Mouse (Mus musculus) left cerebral cortex, adult 9 months (tissue): ENCODE results near the gene Wdr26.
A peak's percentile ranks its signal among the peaks of the same experiment; 100 is the strongest.

Experiments used
- DNase-seq, 2 experiments: peaks; one replicate each; pipeline ENCODE4 v3.0.0; 2022; ENCODE audit warnings: low spot score in 2 of 2

Gene Wdr26

GRCm38 (mm10) chr1:181237332-181237731, 25.5 kb upstream of the Wdr26 start:
- no peak for DNase-seq

GRCm38 (mm10) chr1:181234326-181235035, 22.7 kb upstream of the Wdr26 start:
- DNase-seq, result peak in 1 of 2 experiments; percentile 29

DNA sequence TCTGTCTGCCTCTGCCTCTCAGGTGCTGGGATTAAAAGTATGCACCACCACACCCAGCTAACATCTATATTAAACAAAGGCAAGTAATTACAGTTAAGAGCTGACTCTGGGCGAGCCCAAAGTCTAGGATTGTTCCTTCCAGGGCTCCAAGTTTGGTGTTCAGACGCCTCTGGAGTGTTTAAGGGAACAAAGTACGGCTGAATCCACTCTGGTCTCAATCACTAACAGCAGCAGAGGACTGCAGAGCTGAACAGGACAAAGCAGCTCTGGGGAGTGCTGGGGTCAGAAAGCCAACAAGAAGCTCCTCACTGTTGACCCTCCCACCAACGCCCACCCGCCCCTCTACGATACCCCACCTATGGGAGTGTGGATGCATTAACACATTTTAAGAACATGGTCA, 21.9 kb upstream of the Wdr26 start:
- no peak for DNase-seq

DNA sequence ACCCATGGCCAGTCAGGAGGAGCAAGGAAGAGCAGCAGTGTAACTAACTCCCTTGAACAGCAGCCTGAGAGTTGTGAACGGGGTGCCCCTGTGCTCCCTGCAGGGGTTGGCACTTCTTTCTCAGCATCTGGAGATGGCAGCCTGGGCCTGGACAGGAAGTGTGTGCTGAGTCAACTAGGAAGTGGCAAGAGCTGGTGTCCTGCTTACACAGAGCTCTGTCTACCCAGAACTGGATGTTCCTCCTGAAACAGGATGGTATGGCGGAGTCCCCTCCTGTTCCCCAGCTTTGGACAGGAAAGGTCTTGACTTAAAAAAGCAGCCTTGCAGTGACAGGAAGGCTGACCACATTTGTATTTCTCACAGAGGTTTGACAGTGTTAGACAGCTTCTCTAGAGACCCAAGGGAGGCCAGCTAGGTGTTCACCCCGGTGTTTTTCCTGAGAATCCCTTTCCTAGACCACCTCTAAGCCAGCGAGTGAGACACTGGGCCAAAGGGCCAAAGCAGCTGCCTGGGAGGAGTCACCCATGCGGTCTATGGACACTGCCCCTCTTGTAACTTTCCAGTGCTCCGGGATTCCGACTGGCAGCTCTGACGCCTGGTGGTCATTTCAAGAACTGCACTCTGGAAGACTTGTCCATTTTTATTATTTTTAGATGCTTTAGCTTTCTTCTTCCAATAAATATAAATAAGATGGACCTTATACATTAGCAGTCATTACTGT, 20.7 kb upstream of the Wdr26 start:
- peak in 1 of 2 experiments; percentile 62 for DNase-seq

GRCm38 (mm10) chr1:181231821-181232220, 20.0 kb upstream of the Wdr26 start:
- no peak for DNase-seq

- DNase-seq, result no peak
Measured at GRCm38 (mm10) chr1:181231262-181231661, 19.5 kb upstream of the Wdr26 start.

DNA sequence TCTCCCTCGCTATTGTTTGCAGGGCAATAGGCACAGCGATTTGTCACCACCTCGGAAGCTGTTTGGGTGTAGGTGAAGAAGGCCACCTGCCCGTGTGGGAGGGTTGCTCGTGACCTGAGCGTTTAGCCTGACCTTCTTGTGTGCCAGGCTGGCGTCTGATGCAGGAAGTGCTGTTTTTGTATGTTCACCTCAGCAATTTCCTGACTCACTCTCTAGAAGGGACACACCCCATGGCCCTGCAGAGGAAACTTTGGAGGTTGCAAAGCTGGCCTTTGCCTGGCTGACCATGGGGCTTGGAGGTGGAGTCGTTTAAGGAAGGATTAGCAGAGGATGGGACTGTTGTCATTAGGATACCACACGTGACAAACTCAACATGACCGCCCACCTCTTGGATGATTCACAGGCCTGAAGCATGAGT, 18.9 kb upstream of the Wdr26 start:
- no peak for DNase-seq

DNA sequence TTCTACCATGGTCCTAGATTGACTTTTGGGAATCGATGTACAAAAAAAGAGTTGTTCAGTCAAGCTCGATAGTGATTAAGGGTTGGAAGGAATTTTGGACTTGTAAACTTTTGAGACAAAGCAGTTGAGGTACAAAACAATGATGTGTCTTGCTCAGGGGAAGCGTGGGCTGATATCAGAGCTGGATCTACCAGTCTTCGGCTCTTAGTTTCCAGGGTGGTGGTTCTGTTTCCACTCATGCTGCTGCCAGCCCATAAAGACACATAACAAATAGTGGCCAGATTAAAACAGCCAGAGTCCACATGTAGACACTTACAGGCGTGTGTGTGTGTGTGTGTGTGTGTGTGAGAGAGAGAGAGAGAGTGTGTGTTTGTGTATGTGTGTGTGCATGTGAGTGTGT, 17.2 kb upstream of the Wdr26 start:
- DNase-seq, result no peak

DNA sequence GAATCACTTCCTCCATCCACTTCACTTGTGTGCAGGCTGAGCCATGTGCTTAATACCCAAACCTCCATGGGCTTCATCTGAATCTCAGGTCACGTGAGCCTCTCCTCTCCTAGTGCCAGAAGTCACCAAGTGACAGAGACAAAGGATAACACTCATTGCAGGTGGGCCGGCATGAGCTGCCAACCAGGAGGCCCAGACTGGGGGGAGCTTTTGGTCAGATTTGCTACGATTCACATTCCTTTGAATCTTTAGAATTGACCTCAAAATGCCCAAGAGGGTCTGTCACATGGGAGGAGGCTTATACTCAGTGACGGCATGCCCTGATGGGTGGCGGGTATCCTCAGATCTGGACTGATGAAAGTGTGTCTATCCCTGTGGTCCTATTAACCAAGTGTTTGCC, 16.8 kb upstream of the Wdr26 start:
- DNase-seq, result no peak

DNA sequence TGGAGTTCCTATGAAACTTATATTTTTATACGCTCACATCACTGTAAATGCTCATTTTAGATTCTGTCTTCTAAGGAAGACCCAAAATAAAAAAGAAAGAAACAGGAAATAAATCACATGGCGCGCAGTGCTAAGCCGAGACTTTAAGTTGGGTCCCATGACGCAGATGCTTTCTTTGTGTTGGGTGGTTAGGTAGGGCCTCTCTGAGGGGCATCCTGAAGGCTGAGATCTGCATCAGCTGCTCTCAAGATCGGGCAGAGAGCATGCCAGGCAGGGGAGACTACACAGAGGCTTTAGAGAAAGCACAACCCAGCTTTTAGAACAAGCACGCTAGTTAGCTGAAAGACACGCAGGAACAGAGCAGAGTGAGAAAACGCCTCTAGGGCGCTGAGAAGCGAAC, 16.0 kb upstream of the Wdr26 start:
- no peak for DNase-seq

DNA sequence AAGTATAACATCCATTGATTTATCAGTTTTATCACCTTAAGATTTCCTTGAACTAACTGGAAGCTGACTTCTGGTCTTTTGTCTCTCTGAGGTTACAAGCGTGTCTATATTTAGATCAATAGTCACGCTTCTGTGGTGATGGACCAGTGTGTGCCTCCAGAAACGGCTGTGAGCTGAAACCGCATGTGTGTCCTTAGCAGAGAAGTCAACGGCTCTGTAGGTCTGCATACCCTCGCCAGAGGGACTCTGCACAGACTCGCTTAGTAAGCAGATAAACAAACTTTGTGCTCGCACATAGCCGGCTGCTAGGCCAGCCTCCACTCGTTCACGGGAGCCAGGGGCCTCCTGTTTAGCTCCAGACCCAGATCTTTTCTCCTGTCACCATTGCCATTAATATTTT, 15.0 kb upstream of the Wdr26 start:
- DNase-seq, result no peak

DNA sequence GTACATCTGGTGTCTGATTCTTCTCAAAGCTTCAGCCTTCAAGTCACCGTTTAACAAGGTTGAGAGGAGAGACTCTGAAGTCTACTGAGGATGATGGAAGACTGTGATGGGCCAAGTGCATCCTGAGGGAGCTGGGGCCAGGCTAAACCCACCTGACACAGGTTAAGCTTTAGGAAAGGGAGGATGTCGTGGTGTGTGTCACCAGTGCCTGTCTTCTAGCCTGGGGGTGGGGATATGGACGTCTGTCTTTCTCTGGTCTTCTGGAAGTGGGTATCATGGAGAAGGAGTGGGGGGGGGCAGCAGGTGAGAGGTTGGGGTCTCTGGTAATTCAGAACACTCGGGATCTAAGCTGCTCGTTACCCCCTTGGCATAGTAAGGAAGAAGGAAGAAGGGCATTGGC, 13.5 kb upstream of the Wdr26 start:
- no peak for DNase-seq

DNA sequence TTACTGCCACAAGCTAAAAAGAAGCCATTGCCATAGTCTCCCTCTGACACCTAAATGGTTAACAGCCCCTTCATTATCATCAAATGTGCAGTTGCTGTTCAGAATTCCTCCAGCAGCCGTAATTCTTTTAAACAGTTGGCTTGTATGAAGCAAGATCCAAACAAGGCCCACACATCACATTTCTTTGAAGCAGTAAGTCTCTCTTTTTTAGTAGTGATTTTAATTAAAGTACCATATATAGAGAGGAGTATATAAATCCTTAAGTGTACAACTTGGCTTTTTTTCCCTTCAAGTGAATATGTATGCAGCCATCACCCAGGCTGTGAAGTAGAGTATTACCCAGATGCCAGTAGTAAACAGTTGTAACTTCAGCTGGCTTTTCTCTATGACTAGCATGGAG, 10.2 kb upstream of the Wdr26 start:
- DNase-seq, result no peak

- no peak for DNase-seq
Measured at GRCm38 (mm10) chr1:181216315-181216714, 4.5 kb upstream of the Wdr26 start.

DNA sequence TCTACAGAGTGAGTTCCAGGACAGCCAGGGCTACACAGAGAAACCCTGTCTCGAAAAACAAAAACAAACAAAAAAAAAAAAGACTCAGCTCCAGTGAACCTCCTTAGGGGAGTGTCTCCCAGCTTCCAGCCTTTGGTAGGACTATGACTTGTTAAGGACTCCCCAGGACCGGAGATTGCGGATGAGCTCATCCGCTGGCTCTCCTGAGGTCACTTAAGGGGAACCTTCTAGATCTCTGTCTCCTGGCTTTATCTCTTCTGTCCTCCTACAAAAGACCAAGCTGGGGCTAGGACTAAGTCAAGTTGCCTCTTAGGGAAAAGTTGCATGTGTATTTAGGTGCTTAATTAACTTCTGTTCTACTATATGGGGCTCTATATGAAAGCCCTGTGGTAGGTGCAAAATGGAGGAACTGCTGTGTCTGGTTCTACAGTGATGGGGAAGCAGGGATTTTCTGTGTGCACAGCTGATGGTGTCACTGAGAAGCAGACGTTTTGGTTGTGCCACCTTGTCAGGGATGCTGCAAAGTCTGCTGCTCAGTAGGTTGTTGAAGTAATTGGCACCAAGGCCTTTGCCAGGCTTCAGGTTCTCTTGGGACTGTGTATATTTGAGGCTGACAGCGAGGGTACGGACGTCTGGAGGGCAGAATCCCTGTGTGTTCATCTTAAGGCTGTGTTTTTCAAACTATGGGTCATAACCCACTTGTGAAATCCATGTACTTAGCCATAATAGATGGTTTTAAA, 2.7 kb upstream of the Wdr26 start:
- no peak for DNase-seq

DNA sequence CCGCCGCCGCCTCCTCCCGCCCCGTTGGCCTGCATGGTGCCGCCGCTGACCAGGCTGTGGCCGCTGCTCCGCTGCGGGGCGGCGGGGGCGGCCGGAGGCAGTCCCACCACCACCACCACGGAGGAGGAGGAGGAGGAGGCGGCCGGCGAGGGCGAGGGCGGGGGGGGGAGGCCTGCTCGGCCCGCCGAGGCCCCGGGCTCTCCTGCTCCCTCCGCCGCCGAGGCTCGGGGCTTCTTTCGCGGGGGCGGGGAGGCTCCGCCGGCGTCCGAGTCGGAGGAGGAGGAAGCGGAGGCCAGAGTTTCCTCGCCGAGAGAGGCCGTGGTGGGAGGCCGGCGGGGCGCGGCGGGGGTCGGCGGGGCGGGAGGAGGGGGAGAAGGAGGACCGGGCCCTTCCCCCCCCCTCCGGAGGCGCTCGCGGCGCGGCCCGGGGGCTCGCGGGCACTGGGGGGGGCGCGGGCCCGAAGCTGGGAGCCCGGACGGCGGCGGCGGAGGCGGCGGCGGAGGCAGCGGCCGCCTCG, 340 bp downstream of the Wdr26 start:
- DNase-seq, result peak in 1 of 2 experiments; percentile 10

DNA sequence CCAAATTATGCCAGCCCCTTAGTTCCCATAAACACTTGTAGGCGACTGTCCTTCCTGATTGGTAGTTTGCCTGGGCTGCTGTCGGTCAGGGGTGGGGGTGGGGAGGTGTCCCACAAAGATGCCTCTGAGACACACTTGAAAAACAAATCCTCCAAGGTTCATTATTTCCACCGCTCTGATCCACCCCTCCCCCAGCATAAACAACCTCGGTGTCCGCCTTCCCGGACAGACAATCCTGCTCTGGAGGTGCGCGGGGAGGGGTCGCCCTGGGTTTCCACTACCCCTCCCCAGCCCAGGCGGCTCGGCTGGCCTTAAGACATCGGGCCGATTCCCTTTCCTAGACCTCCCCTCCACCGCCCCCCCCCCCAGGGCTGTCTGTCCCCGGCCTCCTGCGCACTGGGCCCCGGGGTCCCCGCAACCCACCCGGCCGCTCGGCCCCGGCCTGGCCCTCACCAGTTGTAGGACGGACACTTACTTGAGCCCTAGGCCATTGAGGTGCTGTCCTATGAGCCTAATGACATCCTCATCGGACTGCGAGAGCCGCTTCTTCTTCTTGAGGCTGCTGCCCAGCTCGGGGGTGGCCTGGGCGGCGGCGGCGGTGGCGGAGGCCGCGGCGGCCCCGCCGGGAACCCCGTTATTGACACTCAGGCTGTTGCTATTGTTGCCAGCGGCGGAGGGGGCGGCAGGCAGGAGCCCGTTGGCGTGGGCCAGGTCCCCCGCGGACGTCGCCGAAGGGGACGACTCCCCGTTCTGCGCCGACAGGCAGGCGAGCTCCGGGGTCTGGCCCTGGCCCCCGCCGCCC, 999 bp downstream of the Wdr26 start:
- DNase-seq, result peak in 1 of 2 experiments; percentile 13

DNA sequence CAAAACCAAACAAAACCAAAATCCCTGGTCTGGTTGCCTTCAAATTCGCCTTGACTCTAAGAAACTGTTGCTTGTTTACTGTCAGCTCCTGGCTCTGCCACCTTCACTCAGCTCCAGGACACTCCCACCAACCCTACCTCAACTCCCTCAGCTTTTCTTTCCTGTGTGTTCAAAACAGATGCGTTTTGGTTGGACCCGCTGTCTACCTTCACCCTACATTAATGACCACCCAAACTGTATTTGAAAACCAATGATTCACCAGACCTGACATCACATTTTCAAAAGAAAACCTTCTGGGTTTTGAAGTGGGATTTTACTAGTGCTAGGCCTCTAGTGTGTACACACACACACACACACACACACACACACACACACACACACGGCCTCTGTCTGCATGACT, 1.7 kb downstream of the Wdr26 start:
- DNase-seq, result no peak

GRCm38 (mm10) chr1:181199446-181199845, 12.4 kb downstream of the Wdr26 start:
- DNase-seq, result no peak

DNA sequence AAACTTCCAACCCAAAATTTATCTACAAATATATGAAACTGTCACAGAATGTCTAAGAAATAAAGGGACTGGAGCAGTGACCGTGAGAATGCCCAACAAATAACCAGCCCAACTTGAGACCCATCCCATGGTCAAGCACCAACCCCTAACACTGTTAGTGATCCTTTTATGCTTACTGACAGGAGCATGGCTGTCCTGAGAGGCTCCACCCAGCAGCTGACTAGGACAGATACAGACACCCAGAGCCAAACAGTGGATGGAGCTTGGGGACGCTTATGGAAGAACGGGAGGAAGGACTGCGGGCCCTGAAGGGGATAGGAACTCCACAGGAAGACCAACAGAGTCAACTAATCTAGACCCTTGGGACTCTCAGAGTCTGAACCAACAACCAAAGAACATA, 22.9 kb downstream of the Wdr26 start:
- DNase-seq, result no peak

DNA sequence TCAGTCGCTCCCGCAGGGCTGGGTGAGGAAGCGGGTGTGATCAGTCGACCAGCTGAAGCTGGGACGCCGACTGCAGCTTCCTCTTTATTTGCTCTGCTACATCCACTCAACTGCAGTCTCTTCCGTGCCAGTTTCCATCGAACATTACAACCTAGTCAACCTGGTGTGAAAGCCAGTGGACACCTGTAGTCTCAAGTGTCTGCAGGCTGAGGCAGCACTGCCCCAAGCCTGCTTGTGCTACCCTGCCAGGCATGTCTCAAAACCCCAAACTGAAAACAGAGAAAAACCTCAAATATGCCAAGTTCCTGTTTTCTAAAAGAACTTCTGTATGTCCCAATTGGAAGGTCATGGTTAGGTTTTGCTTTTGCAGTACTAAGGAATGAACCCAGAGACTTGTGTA, 41.6 kb downstream of the Wdr26 start:
- DNase-seq, result no peak

DNA sequence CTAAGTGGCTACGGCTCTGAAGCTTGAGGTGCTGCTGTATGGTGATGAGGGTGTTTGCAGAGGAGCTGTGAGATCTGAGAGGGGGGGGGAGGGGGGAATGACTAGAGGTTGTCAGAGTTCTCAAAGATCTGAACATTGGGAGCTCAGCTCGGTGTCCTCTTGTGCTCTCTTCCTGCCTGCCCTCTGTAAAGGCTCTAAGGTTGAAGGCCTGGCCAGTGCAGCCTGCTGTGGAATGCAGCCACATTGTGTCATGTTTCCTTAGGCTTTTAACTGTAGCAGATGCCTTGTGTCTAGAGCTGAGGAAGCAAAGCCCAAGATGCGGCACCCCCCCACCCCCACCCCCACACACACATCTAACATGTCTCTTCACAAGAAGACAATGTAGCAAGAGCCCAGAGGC, 43.4 kb downstream of the Wdr26 start:
- DNase-seq, result no peak
